ENCODE assay signal across 31 mouse cellular contexts in genomic region chr19:52891807-52892442, GRCm38 (mm10).
DNase-seq lines count a peak whose midpoint lies in the region; ATAC-seq lines count a peak whose summit lies in the region.
"Had no signal": no experiment of that assay in that cellular context is flagged by ENCODE, and none has a peak within 500 bp of the region (broad histone marks: within the 10 kb centered on the region; RNA-seq: fewer than 3 reads in every experiment).

No protein-coding gene starts in this region.

- no peak overlapping the region for H3K4me3 ChIP-seq in embryonic facial prominence, embryonic 14.5 days (ENCODE audit: low read depth, low read length)
- H3K4me3 ChIP-seq in embryonic facial prominence, embryonic 10.5 days, result no peak overlapping the region
- H3K4me3 ChIP-seq in neural tube, embryonic 11.5 days (ENCODE audit: low read depth, low read length), result no peak overlapping the region
- H3K4me3 ChIP-seq: embryonic facial prominence, embryonic 12.5 days; forebrain, embryonic 12.5 days; heart, embryonic 15.5 days; hindbrain, embryonic 13.5 days; limb, embryonic 15.5 days; liver, embryonic 13.5 days; midbrain, embryonic 12.5 days had no signal

- no peaks in the 10 kb centered on the region for H3K9me3 ChIP-seq in embryonic facial prominence, embryonic 14.5 days (ENCODE audit: control insufficient read depth, low read length)
- no peaks in the 10 kb centered on the region for H3K9me3 ChIP-seq in embryonic facial prominence, embryonic 10.5 days
- no peaks in the 10 kb centered on the region for H3K9me3 ChIP-seq in neural tube, embryonic 11.5 days (ENCODE audit: control insufficient read depth, low read length)
- H3K9me3 ChIP-seq: embryonic facial prominence, embryonic 12.5 days; forebrain, embryonic 12.5 days; G1E; heart, embryonic 15.5 days; hindbrain, embryonic 13.5 days; limb, embryonic 15.5 days; liver, embryonic 13.5 days; midbrain, embryonic 12.5 days had no signal

- WGBS in embryonic facial prominence, embryonic 14.5 days, result 66% methylated on average over 5 of the region's 5 CpGs
- WGBS in embryonic facial prominence, embryonic 10.5 days, result 79% methylated on average over 5 of the region's 5 CpGs
- 46% methylated on average over 5 of the region's 5 CpGs for WGBS in neural tube, embryonic 11.5 days

- no peak overlapping the region for H3K4me2 ChIP-seq in embryonic facial prominence, embryonic 14.5 days (ENCODE audit: low read depth, low read length)
- no peak overlapping the region for H3K4me2 ChIP-seq in neural tube, embryonic 11.5 days (ENCODE audit: low read depth)
- H3K4me2 ChIP-seq: embryonic facial prominence, embryonic 12.5 days; forebrain, embryonic 12.5 days; heart, embryonic 15.5 days; hindbrain, embryonic 13.5 days; limb, embryonic 15.5 days; liver, embryonic 13.5 days; midbrain, embryonic 12.5 days had no signal

- no peaks in the 10 kb centered on the region for H3K36me3 ChIP-seq in embryonic facial prominence, embryonic 14.5 days (ENCODE audit: control insufficient read depth, insufficient read depth, low read length)
- H3K36me3 ChIP-seq in embryonic facial prominence, embryonic 10.5 days (replicated peaks), result no peaks in the 10 kb centered on the region
- H3K36me3 ChIP-seq in neural tube, embryonic 11.5 days (ENCODE audit: control insufficient read depth, insufficient read depth, low read length), result no peaks in the 10 kb centered on the region
- H3K36me3 ChIP-seq: embryonic facial prominence, embryonic 12.5 days; forebrain, embryonic 12.5 days; G1E; heart, embryonic 15.5 days; hindbrain, embryonic 13.5 days; limb, embryonic 15.5 days; liver, embryonic 13.5 days; midbrain, embryonic 12.5 days had no signal

- H3K27me3 ChIP-seq in embryonic facial prominence, embryonic 14.5 days (replicated peaks; ENCODE audit: control insufficient read depth, insufficient read depth, low read length), result no peaks in the 10 kb centered on the region
- no peaks in the 10 kb centered on the region for H3K27me3 ChIP-seq in embryonic facial prominence, embryonic 10.5 days (replicated peaks; ENCODE audit: low read depth, poor library complexity, severe bottlenecking)
- H3K27me3 ChIP-seq in neural tube, embryonic 11.5 days (ENCODE audit: control insufficient read depth, insufficient read depth, low read length), result no peaks in the 10 kb centered on the region
- H3K27me3 ChIP-seq: embryonic facial prominence, embryonic 12.5 days; forebrain, embryonic 12.5 days; heart, embryonic 15.5 days; hindbrain, embryonic 13.5 days; limb, embryonic 15.5 days; liver, embryonic 13.5 days; midbrain, embryonic 12.5 days had no signal

- DNase-seq in embryonic facial prominence, embryonic 14.5 days (ENCODE audit: low spot score), result peak; percentile 38
- no peak for DNase-seq in embryonic facial prominence, embryonic 10.5 days (ENCODE audit: low spot score)
- DNase-seq in neural tube, embryonic 11.5 days (ENCODE audit: low spot score), result no peak
- DNase-seq in neural tube, embryonic 10.5 days (ENCODE audit: extremely low spot score, low spot score), result no peak
- peak; percentile 21 for DNase-seq in mesoderm, embryonic 11.5 days (ENCODE audit: low read depth, low spot score)
- peak; percentile 0 for DNase-seq in telencephalon, adult 2 months (ENCODE audit: low read depth, low spot score)
- no peak for DNase-seq in adrenal gland, adult (ENCODE audit: inconsistent age in 2 of 2, low spot score in 1 of 2)
- no peak for DNase-seq in left cerebral cortex, adult 8-10 months (ENCODE audit: low spot score in 2 of 2)
- DNase-seq: adrenal gland, postnatal 25 days; cerebellum, adult 2 months; cerebellum, postnatal 14 days; forebrain, postnatal 0 days; gastrocnemius, postnatal 10 days; heart, postnatal 36 days; kidney, postnatal 25 days; liver, embryonic 13.5 days; lung, adult 18-20 months; lung, postnatal 14 days; right cerebral cortex, adult 18-20 months; spleen, adult 18-20 months; thymus, adult 18-20 months; thymus, postnatal 25 days had no signal

- H3K4me1 ChIP-seq in embryonic facial prominence, embryonic 14.5 days (ENCODE audit: control insufficient read depth, insufficient read depth, low read length), result peaks cover 3% of the 10 kb centered on the region; the same call in 1 of the 2 replicates
- H3K4me1 ChIP-seq in embryonic facial prominence, embryonic 10.5 days, result no peaks in the 10 kb centered on the region
- no peaks in the 10 kb centered on the region; the same call in 1 of the 2 replicates for H3K4me1 ChIP-seq in neural tube, embryonic 11.5 days (ENCODE audit: control insufficient read depth, insufficient read depth, low read length)
- H3K4me1 ChIP-seq: embryonic facial prominence, embryonic 12.5 days; forebrain, embryonic 12.5 days; heart, embryonic 15.5 days; hindbrain, embryonic 13.5 days; limb, embryonic 15.5 days; liver, embryonic 13.5 days; midbrain, embryonic 12.5 days had no signal

- ATAC-seq in embryonic facial prominence, embryonic 14.5 days (ENCODE audit: low read depth), result no peak
- ATAC-seq in neural tube, embryonic 11.5 days (ENCODE audit: insufficient read depth, low FRiP score, low TSS enrichment), result peak; percentile 67
- ATAC-seq: forebrain, postnatal 0 days; intestine, embryonic 16.5 days; Patski had no signal

- no peak overlapping the region for H3K9ac ChIP-seq in embryonic facial prominence, embryonic 14.5 days (ENCODE audit: low read depth, low read length)
- no peak overlapping the region for H3K9ac ChIP-seq in neural tube, embryonic 11.5 days (ENCODE audit: low read length)
- H3K9ac ChIP-seq: embryonic facial prominence, embryonic 12.5 days; forebrain, embryonic 12.5 days; forebrain, postnatal 0 days; heart, embryonic 15.5 days; hindbrain, embryonic 13.5 days; limb, embryonic 15.5 days; liver, embryonic 13.5 days; midbrain, embryonic 12.5 days had no signal

- no peak overlapping the region for H3K27ac ChIP-seq in embryonic facial prominence, embryonic 14.5 days (replicated peaks; ENCODE audit: low read depth, low read length)
- H3K27ac ChIP-seq in embryonic facial prominence, embryonic 10.5 days (replicated peaks), result no peak overlapping the region
- H3K27ac ChIP-seq in neural tube, embryonic 11.5 days (ENCODE audit: low read depth, low read length), result no peak overlapping the region
- H3K27ac ChIP-seq: embryonic facial prominence, embryonic 12.5 days; forebrain, embryonic 12.5 days; heart, embryonic 15.5 days; hindbrain, embryonic 13.5 days; limb, embryonic 15.5 days; liver, embryonic 13.5 days; midbrain, embryonic 12.5 days had no signal

Comparison
In these comparisons a context has a peak if more than half of its experiments do, and no peak if none do; other contexts are left out.
1. DNase-seq: peak in embryonic facial prominence, embryonic 14.5 days (single experiment), mesoderm, embryonic 11.5 days (single experiment) and telencephalon, adult 2 months (single experiment); none in embryonic facial prominence, embryonic 10.5 days (single experiment), neural tube, embryonic 11.5 days (single experiment), neural tube, embryonic 10.5 days (single experiment), adrenal gland, adult (0 of 2) and left cerebral cortex, adult 8-10 months (0 of 2).